Mouse (Mus musculus) stomach, embryonic 16.5 days (tissue): ENCODE results near the gene Txndc12. TPM values are rescaled to one million over a fixed set of nuclear protein-coding genes. Genes with fewer than 3 reads are reported as not detected.

Experiments
- ATAC-seq: fragments of 200-750 bp; cut with Nextera tagmentation; 2 replicates; pipeline ENCODE4 v1.8.0; 2017; ENCODE audit warnings: moderate number of reproducible peaks, moderate TSS enrichment; ENCODE audit not compliant: insufficient read depth, low FRiP score
- H3K27ac ChIP-seq: fragments of 300-500 bp; sonication (generic); 2 replicates; pipeline ENCODE4 v1.5.1; 2014; ENCODE audit warnings: low read length
- H3K27me3 ChIP-seq: fragments of 300-500 bp; sonication (generic); 2 replicates; pipeline ENCODE4 v1.6.1; 2014; ENCODE audit warnings: low read length, control low read depth, mixed read lengths; ENCODE audit not compliant: control insufficient read depth, insufficient read depth
- H3K36me3 ChIP-seq: fragments of 300-500 bp; sonication (generic); 2 replicates; pipeline ENCODE4 v1.6.1; 2014; ENCODE audit warnings: low read length; ENCODE audit not compliant: control insufficient read depth, insufficient read depth
- H3K4me1 ChIP-seq: fragments of 300-500 bp; sonication (generic); 2 replicates; pipeline ENCODE4 v1.6.1; 2014; ENCODE audit warnings: low read length, control low read depth, mixed read lengths; ENCODE audit not compliant: control insufficient read depth, insufficient read depth
- H3K4me2 ChIP-seq: fragments of 300-500 bp; sonication (generic); 2 replicates; pipeline ENCODE4 v1.6.1; 2014; ENCODE audit warnings: low read depth, low read length, mixed read lengths
- H3K4me3 ChIP-seq: fragments of 300-500 bp; sonication (generic); replicated peaks from 2 replicates; pipeline ENCODE4 v1.5.1; 2014; ENCODE audit warnings: mild to moderate bottlenecking, low read length
- H3K9ac ChIP-seq: fragments of 300-500 bp; sonication (generic); 2 replicates; pipeline ENCODE4 v1.6.1; 2014; ENCODE audit warnings: low read length
- H3K9me3 ChIP-seq: fragments of 300-500 bp; sonication (generic); replicated peaks from 2 replicates; pipeline ENCODE4 v1.6.1; 2016; ENCODE audit warnings: low read length, control low read depth; ENCODE audit not compliant: control insufficient read depth
- WGBS: fragments of 180-500 bp; shearing (Covaris S2); extraction: QIAGEN DNeasy Blood & Tissue Kit; methylation state at CpG from one replicate; pipeline ENCODE4 v1.1.7; 2014; 5-methylcytosine and 5-hydroxymethylcytosine counted together
- polyA plus RNA-seq: library from polyadenylated mRNA; unstranded; fragments of >200 nt; fragmentation: Nextera tagmentation; extraction: Ambion mirVana; gene quantifications from 2 replicates; pipeline ENCODE4 v1.2.1, GENCODE M21; 2015

The Txndc12 gene
- polyA plus RNA-seq, 1 experiment from 2014 or later = 104 TPM

- no peak overlapping the region for H3K4me2 ChIP-seq
- no peak overlapping the region for H3K4me3 ChIP-seq
- H3K36me3 ChIP-seq = no peaks in the 10 kb centered on the region
- no peak overlapping the region for H3K27ac ChIP-seq
- no peak for ATAC-seq
- no peaks in the 10 kb centered on the region; the same call in 1 of the 2 replicates for H3K27me3 ChIP-seq
- no peaks in the 10 kb centered on the region for H3K9me3 ChIP-seq
- no peak overlapping the region for H3K9ac ChIP-seq
- no peaks in the 10 kb centered on the region for H3K4me1 ChIP-seq
- WGBS = 71% methylated on average over 6 of the region's 6 CpGs
These were observed 43.5 kb downstream of the Txndc12 start for GRCm38 (mm10) chr4:108877901-108878300.

DNA sequence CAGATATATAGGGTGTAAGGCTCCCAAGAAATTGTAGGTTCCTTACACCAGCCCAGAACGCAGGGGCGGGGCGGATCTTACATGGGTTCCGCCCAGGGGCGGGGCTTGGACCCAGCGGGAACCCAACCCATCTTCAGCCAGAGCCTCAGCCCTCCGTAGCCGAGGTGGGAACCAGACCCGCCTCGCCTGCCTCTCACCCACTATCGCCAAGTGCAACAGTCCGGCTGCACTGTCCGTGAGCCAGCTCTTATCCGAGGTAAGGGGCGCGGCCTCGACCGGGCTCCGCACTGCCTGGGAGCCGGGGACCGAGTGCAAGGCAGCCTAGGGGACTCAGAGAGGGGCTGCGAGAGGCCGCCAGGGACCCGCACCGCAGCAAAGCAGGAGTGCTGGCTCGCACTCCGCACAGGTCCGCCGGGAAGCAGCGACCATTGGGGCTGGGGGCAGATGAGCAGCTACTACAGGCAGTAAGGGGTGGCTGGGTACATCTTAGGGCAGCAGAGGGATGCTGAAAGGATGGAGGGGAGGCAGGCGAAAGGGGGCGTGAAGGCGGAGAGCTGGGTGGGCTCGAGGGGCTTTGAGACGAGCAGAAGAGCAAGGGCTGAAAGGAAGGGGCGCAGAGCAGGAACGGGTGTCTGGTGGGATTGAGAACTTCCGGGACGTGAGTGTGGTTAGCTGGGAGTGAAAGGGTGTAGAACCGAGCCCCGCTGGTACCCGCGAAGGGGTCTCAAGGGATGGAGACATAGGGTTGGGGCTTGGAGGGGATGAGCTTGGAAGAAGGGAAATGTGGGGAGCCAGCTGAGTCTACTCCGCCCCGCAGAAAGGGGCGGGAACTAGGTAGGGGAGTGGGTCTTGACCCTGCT lies 44.8 kb downstream of the Txndc12 start, which contains the start of gene Rab3b:
Gene Rab3b (plus strand): TSS at position 101 of the 860 bp plus-strand sequence.
- no peak within 1 kb of the TSS for H3K27ac ChIP-seq
- under 1% methylated on average over 46 of the region's 46 CpGs for WGBS
- H3K36me3 ChIP-seq = no peaks in the 10 kb centered on the region
- no peaks in the 10 kb centered on the region for H3K9me3 ChIP-seq
- peak; percentile 92 for ATAC-seq
- peak within 1 kb of the TSS; percentile 74 for H3K9ac ChIP-seq
- peak within 1 kb of the TSS; percentile 98 for H3K4me2 ChIP-seq
- H3K4me1 ChIP-seq = no peaks in the 10 kb centered on the region
- no peaks in the 10 kb centered on the region; the same call in 1 of the 2 replicates for H3K27me3 ChIP-seq
- peak within 1 kb of the TSS; percentile 59 for H3K4me3 ChIP-seq

- Histone ChIP-seq H3K4me1 (no peaks in the 10 kb centered on the region), H3K4me2 (no peak overlapping the region), H3K27ac (no peak overlapping the region), H3K9ac (no peak overlapping the region), H3K9me3 (no peaks in the 10 kb centered on the region), H3K27me3 (no peaks in the 10 kb centered on the region; the same call in 1 of the 2 replicates), H3K36me3 (no peaks in the 10 kb centered on the region), H3K4me3 (no peak overlapping the region)
- WGBS = 65% methylated on average over 12 of the region's 13 CpGs
- ATAC-seq = no peak
These were observed 49.4 kb downstream of the Txndc12 start for GRCm38 (mm10) chr4:108883815-108884214.

- H3K9me3 ChIP-seq = no peaks in the 10 kb centered on the region
- no peaks in the 10 kb centered on the region for H3K36me3 ChIP-seq
- WGBS = 53% methylated on average over 4 of the region's 4 CpGs
- no peak overlapping the region for H3K4me3 ChIP-seq
- no peaks in the 10 kb centered on the region for H3K27me3 ChIP-seq
- no peak overlapping the region for H3K4me2 ChIP-seq
- no peak overlapping the region for H3K27ac ChIP-seq
- no peak for ATAC-seq
- H3K4me1 ChIP-seq = no peaks in the 10 kb centered on the region
- no peak overlapping the region for H3K9ac ChIP-seq
These were observed 53.1 kb downstream of the Txndc12 start for GRCm38 (mm10) chr4:108887456-108887855.

- Histone ChIP-seq H3K27ac (no peak overlapping the region), H3K9me3 (no peaks in the 10 kb centered on the region), H3K4me2 (no peak overlapping the region), H3K4me3 (no peak overlapping the region), H3K36me3 (no peaks in the 10 kb centered on the region), H3K9ac (no peak overlapping the region), H3K27me3 (no peaks in the 10 kb centered on the region), H3K4me1 (no peaks in the 10 kb centered on the region)
- WGBS = 85% methylated on average over 6 of the region's 6 CpGs
- ATAC-seq = no peak
These were observed 56.5 kb downstream of the Txndc12 start for GRCm38 (mm10) chr4:108890876-108891275.

DNA sequence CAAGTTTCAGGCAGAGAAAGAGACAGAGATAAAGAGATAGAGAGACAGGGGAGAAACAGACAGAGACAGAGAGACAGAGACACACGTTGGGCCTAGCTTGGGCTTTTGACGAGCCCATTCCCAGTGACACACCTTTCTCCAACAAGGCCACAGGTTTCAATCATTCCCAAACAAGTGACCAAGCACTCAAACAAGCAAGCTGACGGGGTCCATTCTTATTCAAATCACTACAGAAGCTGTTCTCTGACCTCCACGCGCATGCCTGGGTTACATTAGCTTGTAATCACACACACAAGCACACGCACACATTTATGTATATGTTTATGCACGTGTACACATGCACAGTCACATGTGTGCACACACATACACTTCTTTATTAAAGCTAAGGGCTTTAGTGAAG lies 66.0 kb downstream of the Txndc12 start:
- Histone ChIP-seq H3K9ac (no peak overlapping the region), H3K27me3 (no peaks in the 10 kb centered on the region), H3K36me3 (no peaks in the 10 kb centered on the region), H3K9me3 (no peaks in the 10 kb centered on the region), H3K4me3 (no peak overlapping the region), H3K27ac (no peak overlapping the region), H3K4me1 (no peaks in the 10 kb centered on the region), H3K4me2 (no peak overlapping the region)
- ATAC-seq = no peak
- WGBS = 80% methylated on average over 7 of the region's 7 CpGs

GRCm38 (mm10) chr4:108902886-108903285 lies 68.5 kb downstream of the Txndc12 start:
- Histone ChIP-seq H3K9me3 (no peaks in the 10 kb centered on the region), H3K4me3 (no peak overlapping the region), H3K36me3 (no peaks in the 10 kb centered on the region), H3K27me3 (no peaks in the 10 kb centered on the region), H3K4me1 (peaks cover 4% of the 10 kb centered on the region; the same call in 1 of the 2 replicates), H3K27ac (no peak overlapping the region), H3K4me2 (no peak overlapping the region), H3K9ac (no peak overlapping the region)
- no peak for ATAC-seq
- 87% methylated on average over 9 of the region's 9 CpGs for WGBS

GRCm38 (mm10) chr4:108903346-108903745 lies 68.9 kb downstream of the Txndc12 start:
- H3K4me2 ChIP-seq = no peak overlapping the region
- H3K4me1 ChIP-seq = peaks cover 4% of the 10 kb centered on the region; the same call in 1 of the 2 replicates
- no peak overlapping the region for H3K4me3 ChIP-seq
- no peak overlapping the region for H3K27ac ChIP-seq
- no peaks in the 10 kb centered on the region for H3K9me3 ChIP-seq
- H3K9ac ChIP-seq = no peak overlapping the region
- H3K27me3 ChIP-seq = no peaks in the 10 kb centered on the region
- ATAC-seq = no peak
- H3K36me3 ChIP-seq = no peaks in the 10 kb centered on the region
- 87% methylated on average over 9 of the region's 9 CpGs for WGBS

DNA sequence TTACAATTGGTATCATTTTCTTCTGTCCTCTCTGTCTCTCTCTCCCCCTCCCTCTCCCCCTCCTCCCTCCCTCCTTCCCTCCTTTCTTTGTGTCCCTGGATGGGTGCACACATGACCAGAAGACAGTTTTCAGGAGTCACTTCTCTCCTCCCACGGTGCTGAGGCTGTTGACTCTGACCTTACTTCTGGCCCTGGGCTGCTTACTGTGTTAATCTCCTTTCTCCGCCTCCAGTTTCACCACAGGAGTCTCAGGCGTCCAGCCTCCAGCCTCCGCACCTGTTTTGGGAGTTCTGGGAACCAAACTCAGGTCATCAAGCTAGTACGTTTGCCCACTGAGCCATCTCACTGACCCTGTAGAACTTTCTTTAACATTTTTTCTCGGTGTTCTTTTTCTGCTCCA lies 69.7 kb downstream of the Txndc12 start:
- Histone ChIP-seq H3K4me2 (no peak overlapping the region), H3K4me1 (peaks cover 4% of the 10 kb centered on the region; the same call in 1 of the 2 replicates), H3K27me3 (no peaks in the 10 kb centered on the region), H3K9me3 (no peaks in the 10 kb centered on the region), H3K27ac (no peak overlapping the region), H3K9ac (no peak overlapping the region), H3K4me3 (no peak overlapping the region), H3K36me3 (no peaks in the 10 kb centered on the region)
- WGBS = 56% methylated on average over 6 of the region's 6 CpGs
- no peak for ATAC-seq
